Mouse (Mus musculus) thymus, adult 2 months (tissue): Measurements from ENCODE around the gene Gm11437.

Source experiments
- CTCF ChIP-seq: fragments of 200-500 bp; IDR thresholded peaks from 2 replicates; pipeline ENCODE4 v1.5.1; 2012; ENCODE audit warnings: mild to moderate bottlenecking, control low read depth, low read length, moderate library complexity, borderline replicate concordance; ENCODE audit not compliant: control insufficient read depth, poor library complexity, insufficient read depth; ENCODE audit errors: extremely low read depth
- POLR2A ChIP-seq: fragments of 200-500 bp; IDR thresholded peaks from 2 replicates; pipeline ENCODE4 v1.6.1; 2012; ENCODE audit warnings: mild to moderate bottlenecking, low read length, control low read depth, moderate library complexity; ENCODE audit not compliant: control insufficient read depth, poor library complexity, insufficient read depth; ENCODE audit errors: extremely low read depth

GRCm38 (mm10) chr11:84164561-84164960 is 2.7 kb downstream of the Gm11437 start:
- TF ChIP-seq POLR2A: no peak
- TF ChIP-seq CTCF: no peak
